Comparison of ENCODE assay signal across 14 mouse cellular contexts in the genomic region with DNA sequence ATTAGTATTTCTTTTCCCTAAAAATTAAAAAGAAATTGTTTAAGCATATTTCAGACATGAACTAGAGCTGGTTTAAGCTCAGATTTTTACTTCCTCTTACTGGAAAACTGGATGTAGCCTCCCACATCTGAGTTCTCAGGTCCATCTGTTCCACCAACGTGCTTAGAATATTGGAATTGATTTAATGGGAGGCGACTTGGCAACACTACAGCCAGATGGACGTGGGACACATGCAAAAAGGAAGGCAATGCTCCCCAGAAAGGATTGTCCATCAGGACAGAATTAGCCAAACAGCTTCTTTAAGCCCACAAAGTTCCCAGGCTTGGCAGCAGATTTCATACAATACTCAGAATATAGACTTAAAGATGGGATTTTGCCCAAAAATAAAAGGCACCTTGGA.
A peak's percentile ranks its signal among the peaks of the same experiment; 100 is the strongest.
DNase-seq lines count a peak whose midpoint lies in the region; ATAC-seq and TF ChIP-seq lines count a peak whose summit lies in the region.
"Had no signal": no experiment of that assay in that cellular context is flagged by ENCODE, and none has a peak within 500 bp of the region (broad histone marks: within the 10 kb centered on the region; RNA-seq: fewer than 3 reads in every experiment).

No protein-coding gene starts in this region.

- H3K27ac ChIP-seq in forebrain, postnatal 0 days (ENCODE audit: low read depth, low read length), result no peak overlapping the region
- H3K27ac ChIP-seq in forebrain, embryonic 13.5 days, result no peak overlapping the region
- H3K27ac ChIP-seq: heart, embryonic 15.5 days; limb, embryonic 15.5 days had no signal

- WGBS in forebrain, postnatal 0 days, result 39% methylated on average over 3 of the region's 3 CpGs
- 71% methylated on average over 3 of the region's 3 CpGs for WGBS in forebrain, embryonic 13.5 days

- DNase-seq in forebrain, postnatal 0 days, result peak; percentile 53
- peak; percentile 78 for DNase-seq in layer of hippocampus, adult 11-12 months (ENCODE audit: low spot score)
- DNase-seq in left cerebral cortex, adult 8-10 months (ENCODE audit: low spot score in 2 of 2), result peak; percentile 11 to 80
- peak; percentile 56 to 69 for DNase-seq in right cerebral cortex, postnatal 36 days (ENCODE audit: low spot score in 2 of 2)
- DNase-seq in heart, postnatal 10 days, result no peak
- DNase-seq in lung, postnatal 10 days, result no peak
- DNase-seq: B cell, adult 2 months; gastrocnemius, postnatal 25 days; kidney, postnatal 10 days had no signal

- intact Hi-C loops in heart, postnatal 10 days (cut with DNase I), result no loop called here

- no peak for TF ChIP-seq CTCF in forebrain, postnatal 0 days (IDR thresholded peaks at IDR 0.05; ENCODE audit: low read depth)

- H3K9me3 ChIP-seq in forebrain, postnatal 0 days (ENCODE audit: low read length), result no peaks in the 10 kb centered on the region
- no peaks in the 10 kb centered on the region for H3K9me3 ChIP-seq in forebrain, embryonic 13.5 days (replicated peaks)
- H3K9me3 ChIP-seq: heart, embryonic 15.5 days; limb, embryonic 15.5 days had no signal

- no peaks in the 10 kb centered on the region for H3K27me3 ChIP-seq in forebrain, postnatal 0 days (ENCODE audit: insufficient read depth, low read length)
- H3K27me3 ChIP-seq in forebrain, embryonic 13.5 days, result no peaks in the 10 kb centered on the region
- H3K27me3 ChIP-seq: heart, embryonic 15.5 days; limb, embryonic 15.5 days had no signal

- H3K4me1 ChIP-seq in forebrain, postnatal 0 days (ENCODE audit: insufficient read depth), result no peaks in the 10 kb centered on the region
- H3K4me1 ChIP-seq in forebrain, embryonic 13.5 days, result no peaks in the 10 kb centered on the region
- H3K4me1 ChIP-seq: heart, embryonic 15.5 days; limb, embryonic 15.5 days had no signal

- H3K36me3 ChIP-seq in forebrain, postnatal 0 days (ENCODE audit: insufficient read depth), result no peaks in the 10 kb centered on the region
- no peaks in the 10 kb centered on the region for H3K36me3 ChIP-seq in forebrain, embryonic 13.5 days (ENCODE audit: poor library complexity, severe bottlenecking)
- H3K36me3 ChIP-seq: heart, embryonic 15.5 days; limb, embryonic 15.5 days had no signal

- no peak overlapping the region for H3K9ac ChIP-seq in forebrain, postnatal 0 days
- H3K9ac ChIP-seq in forebrain, embryonic 13.5 days, result no peak overlapping the region
- H3K9ac ChIP-seq: heart, embryonic 15.5 days; limb, embryonic 15.5 days had no signal

- no peak overlapping the region for H3K4me2 ChIP-seq in forebrain, postnatal 0 days (ENCODE audit: low read depth)
- no peak overlapping the region for H3K4me2 ChIP-seq in forebrain, embryonic 13.5 days
- H3K4me2 ChIP-seq: heart, embryonic 15.5 days; limb, embryonic 15.5 days had no signal

- ATAC-seq in forebrain, postnatal 0 days, result no peak; the same call in 1 of the 2 replicates
- ATAC-seq in forebrain, embryonic 13.5 days, result no peak
- ATAC-seq in CD4-positive, CD25-positive, alpha-beta regulatory T cell, adult 4 months, result no peak
- ATAC-seq: activated CD4-positive, CD25-positive, alpha-beta regulatory T cell, adult 4 months had no signal

- no peak overlapping the region for H3K4me3 ChIP-seq in forebrain, postnatal 0 days (ENCODE audit: low read depth, low read length)
- no peak overlapping the region for H3K4me3 ChIP-seq in forebrain, embryonic 13.5 days
- H3K4me3 ChIP-seq: heart, embryonic 15.5 days; limb, embryonic 15.5 days had no signal

Comparison
In these comparisons a context has a peak if more than half of its experiments do, and no peak if none do; other contexts are left out.
1. DNase-seq: peak in forebrain, postnatal 0 days (single experiment), layer of hippocampus, adult 11-12 months (single experiment), left cerebral cortex, adult 8-10 months (2 of 2) and right cerebral cortex, postnatal 36 days (2 of 2); none in heart, postnatal 10 days (0 of 2) and lung, postnatal 10 days (single experiment).